Mouse (Mus musculus): ENCODE results near the gene Kcne1. TPM values are rescaled to one million over a fixed set of nuclear protein-coding genes. Genes with fewer than 3 reads are reported as not detected.

Kcne1 gene
- 0.13 TPM in 1 of 2 replicates, not detected in the other for polyA plus RNA-seq (2016; fragmentation: Nextera tagmentation; extraction: Ambion mirVana)

DNA sequence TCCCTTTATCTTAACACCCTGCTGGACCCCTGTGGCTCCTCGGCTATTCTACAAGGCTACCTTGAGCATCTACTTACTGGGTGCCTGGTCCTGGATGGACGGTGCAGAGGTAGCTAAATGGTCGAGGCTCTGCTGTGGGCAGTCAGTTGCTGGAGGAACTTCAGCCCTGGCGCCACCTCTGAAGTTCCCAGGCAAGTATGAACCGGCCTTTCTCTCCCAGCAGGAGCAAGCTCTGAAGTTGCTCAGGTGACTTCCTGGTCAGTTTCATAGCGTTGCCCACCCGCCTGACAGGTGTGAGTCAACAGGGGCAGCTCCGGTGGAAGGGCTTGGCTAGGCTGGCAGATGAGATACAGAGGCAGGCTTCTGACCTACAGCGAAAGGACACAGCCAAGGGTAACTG is at the start of gene Kcne1:
Gene Kcne1 (minus strand): TSS at position 240 of the 400 bp plus-strand sequence.
- no peak; the same call in 1 of the 2 replicates for ATAC-seq (ENCODE audit: insufficient number of reproducible peaks, insufficient read depth, low FRiP score, low TSS enrichment, low read depth)
- H3K4me2 ChIP-seq, result peak within 1 kb of the TSS; percentile 39
- 47% methylated on average over 9 of the region's 9 CpGs for WGBS
- peaks cover 24% of the 10 kb centered on the region for H3K4me1 ChIP-seq (replicated peaks)
- no peaks in the 10 kb centered on the region for H3K36me3 ChIP-seq
- H3K27me3 ChIP-seq, result peaks cover 30% of the 10 kb centered on the region
- no peaks in the 10 kb centered on the region for H3K9me3 ChIP-seq
- no peak within 1 kb of the TSS for H3K4me3 ChIP-seq (replicated peaks)
- H3K9ac ChIP-seq (replicated peaks), result no peak within 1 kb of the TSS
- no peak within 1 kb of the TSS for H3K27ac ChIP-seq

DNA sequence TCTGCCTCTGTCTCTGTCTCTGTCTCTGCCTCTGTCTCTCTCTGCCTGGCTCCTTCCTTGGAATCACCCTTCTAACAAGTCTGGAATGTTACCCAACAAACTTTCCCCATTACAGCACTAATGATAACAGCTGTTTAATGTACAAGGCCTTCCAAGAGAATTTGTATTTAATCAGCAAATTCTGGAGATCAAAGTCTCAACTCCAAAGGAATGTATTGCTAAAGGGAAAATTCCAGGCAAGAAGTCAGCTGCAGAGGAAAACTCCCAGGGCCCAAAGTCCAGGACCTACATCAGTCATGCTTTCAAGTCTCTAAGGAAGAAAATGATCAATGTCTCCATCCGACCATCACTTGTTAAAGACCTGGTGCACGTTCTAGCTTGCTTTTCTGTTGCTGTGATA is 48.6 kb upstream of the Kcne1 start:
- 65% methylated on average over 2 of the region's 2 CpGs for whole genome bisulfite sequencing
- H3K9me3 ChIP-seq, result no peaks in the 10 kb centered on the region
- ATAC-seq (ENCODE audit: insufficient number of reproducible peaks, insufficient read depth, low FRiP score, low TSS enrichment, low read depth), result no peak

DNA sequence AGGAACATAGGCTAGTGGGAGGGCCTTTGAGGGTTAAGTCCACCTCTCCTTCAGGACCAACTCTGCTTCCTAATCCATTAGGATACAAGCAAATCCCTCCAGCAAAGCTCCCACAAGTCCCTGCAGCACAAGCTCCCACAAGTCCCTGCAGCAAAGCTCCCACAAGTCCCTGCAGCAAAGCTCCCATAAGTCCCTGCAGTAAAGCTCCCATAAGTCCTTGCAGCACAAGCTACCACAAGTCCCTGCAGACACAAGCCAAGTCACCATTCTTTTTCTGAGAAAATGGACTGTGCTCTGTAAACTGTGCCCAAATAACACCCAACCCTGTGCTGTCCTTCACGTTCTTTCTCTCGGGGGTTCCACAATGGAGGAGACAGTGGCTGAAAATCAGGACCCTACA is 44.9 kb upstream of the Kcne1 start:
- Histone ChIP-seq H3K9ac (replicated peaks) (no peak overlapping the region), H3K27ac (no peak overlapping the region), H3K9me3 (no peaks in the 10 kb centered on the region), H3K27me3 (peaks cover 6% of the 10 kb centered on the region; the same call in 1 of the 2 replicates), H3K4me3 (replicated peaks) (no peak overlapping the region), H3K4me1 (replicated peaks) (peaks cover 37% of the 10 kb centered on the region), H3K4me2 (no peak overlapping the region), H3K36me3 (no peaks in the 10 kb centered on the region)
- WGBS, result 81% methylated on average over 2 of the region's 2 CpGs
- no peak for ATAC-seq (ENCODE audit: insufficient number of reproducible peaks, insufficient read depth, low FRiP score, low TSS enrichment, low read depth)

More for the DNA sequence above, 48.6 kb upstream of the Kcne1 start:
- Histone ChIP-seq H3K9ac (replicated peaks) (no peak overlapping the region), H3K27ac (no peak overlapping the region), H3K27me3 (no peaks in the 10 kb centered on the region), H3K36me3 (no peaks in the 10 kb centered on the region), H3K4me1 (replicated peaks) (peaks cover 25% of the 10 kb centered on the region), H3K4me3 (replicated peaks) (no peak overlapping the region), H3K4me2 (no peak overlapping the region)

DNA sequence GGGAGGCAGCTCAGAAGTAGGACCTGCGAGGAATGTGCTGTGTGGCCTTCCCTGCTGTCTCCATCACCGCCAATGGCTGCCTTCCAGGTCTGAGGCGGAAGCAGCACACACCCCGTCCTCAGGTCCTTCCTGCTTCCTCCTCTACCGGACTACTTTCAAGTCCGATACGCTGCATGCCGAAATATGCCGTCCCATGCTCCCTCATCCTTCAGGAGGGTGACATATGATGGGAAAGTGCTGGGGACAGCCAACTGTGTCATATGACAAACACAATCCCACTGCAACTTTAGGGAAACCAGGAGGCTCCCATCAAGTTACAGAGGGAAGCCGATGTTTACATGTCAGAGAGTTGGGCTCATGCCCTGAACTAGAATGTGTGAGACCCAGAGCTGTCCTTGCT is 43.8 kb upstream of the Kcne1 start:
- Histone ChIP-seq H3K4me1 (replicated peaks) (peaks cover 48% of the 10 kb centered on the region), H3K27me3 (peaks cover 6% of the 10 kb centered on the region; the same call in 1 of the 2 replicates), H3K36me3 (no peaks in the 10 kb centered on the region), H3K4me2 (no peak overlapping the region), H3K9me3 (no peaks in the 10 kb centered on the region), H3K4me3 (replicated peaks) (no peak overlapping the region), H3K9ac (replicated peaks) (no peak overlapping the region), H3K27ac (no peak overlapping the region)
- 80% methylated on average over 10 of the region's 10 CpGs for WGBS
- ATAC-seq (ENCODE audit: insufficient number of reproducible peaks, insufficient read depth, low FRiP score, low TSS enrichment, low read depth), result no peak

DNA sequence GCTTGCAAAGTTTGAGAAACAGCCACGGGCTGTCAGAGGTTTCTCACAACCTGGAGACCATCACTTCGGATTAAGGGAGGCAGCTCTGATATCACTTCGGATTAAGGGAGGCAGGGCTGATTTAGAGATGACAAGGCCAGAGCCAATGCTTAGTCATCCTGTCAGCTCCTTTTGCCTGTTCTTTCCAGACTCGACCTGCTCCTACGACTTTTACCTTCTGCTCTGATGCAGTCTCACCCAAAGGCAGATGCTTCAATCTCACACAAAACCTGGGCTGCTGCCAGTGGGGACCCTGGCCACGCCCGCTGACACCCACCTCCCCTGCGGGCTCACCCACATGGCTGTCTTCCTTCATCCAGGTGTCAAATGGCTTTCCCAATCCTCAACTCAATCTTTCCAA is 42.9 kb upstream of the Kcne1 start:
- H3K4me3 ChIP-seq (replicated peaks), result no peak overlapping the region
- no peaks in the 10 kb centered on the region for H3K9me3 ChIP-seq
- H3K4me1 ChIP-seq (replicated peaks), result peaks cover 51% of the 10 kb centered on the region
- no peaks in the 10 kb centered on the region for H3K36me3 ChIP-seq
- peaks cover 9% of the 10 kb centered on the region; the same call in 1 of the 2 replicates for H3K27me3 ChIP-seq
- H3K4me2 ChIP-seq, result no peak overlapping the region
- H3K27ac ChIP-seq, result 0 out of 2 replicates have a peak overlapping the region, but pooled peaks have one; percentile 31
- H3K9ac ChIP-seq (replicated peaks), result no peak overlapping the region
- no peak for ATAC-seq (ENCODE audit: insufficient number of reproducible peaks, insufficient read depth, low FRiP score, low TSS enrichment, low read depth)
- 31% methylated on average over 8 of the region's 8 CpGs for WGBS

DNA sequence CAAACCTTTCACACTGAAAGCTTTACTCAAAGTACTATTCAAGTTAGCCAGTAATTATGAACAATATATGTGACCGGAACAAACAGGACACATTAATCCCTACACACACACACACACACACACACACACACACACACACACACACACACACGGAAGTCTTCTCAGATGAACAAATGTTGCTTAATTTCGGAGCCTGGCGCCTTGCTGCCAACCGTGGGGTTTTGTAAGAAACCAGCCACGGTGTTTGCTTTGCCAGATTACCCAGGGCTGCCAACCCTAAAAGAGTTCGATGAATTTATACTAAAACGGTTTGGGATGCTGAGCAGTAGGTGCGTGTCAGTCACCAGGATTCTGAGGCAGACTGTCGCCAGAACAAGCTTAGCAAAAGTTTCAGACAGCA is 41.9 kb upstream of the Kcne1 start:
- no peak overlapping the region; the same call in 1 of the 2 replicates for H3K27ac ChIP-seq
- no peaks in the 10 kb centered on the region for H3K9me3 ChIP-seq
- peaks cover 9% of the 10 kb centered on the region for H3K36me3 ChIP-seq
- WGBS, result 54% methylated on average over 10 of the region's 10 CpGs
- H3K4me1 ChIP-seq (replicated peaks), result peaks cover 51% of the 10 kb centered on the region
- ATAC-seq (ENCODE audit: insufficient number of reproducible peaks, insufficient read depth, low FRiP score, low TSS enrichment, low read depth), result no peak
- no peak overlapping the region for H3K9ac ChIP-seq (replicated peaks)
- H3K4me2 ChIP-seq, result no peak overlapping the region
- peaks cover 13% of the 10 kb centered on the region; the same call in 1 of the 2 replicates for H3K27me3 ChIP-seq
- H3K4me3 ChIP-seq (replicated peaks), result no peak overlapping the region

DNA sequence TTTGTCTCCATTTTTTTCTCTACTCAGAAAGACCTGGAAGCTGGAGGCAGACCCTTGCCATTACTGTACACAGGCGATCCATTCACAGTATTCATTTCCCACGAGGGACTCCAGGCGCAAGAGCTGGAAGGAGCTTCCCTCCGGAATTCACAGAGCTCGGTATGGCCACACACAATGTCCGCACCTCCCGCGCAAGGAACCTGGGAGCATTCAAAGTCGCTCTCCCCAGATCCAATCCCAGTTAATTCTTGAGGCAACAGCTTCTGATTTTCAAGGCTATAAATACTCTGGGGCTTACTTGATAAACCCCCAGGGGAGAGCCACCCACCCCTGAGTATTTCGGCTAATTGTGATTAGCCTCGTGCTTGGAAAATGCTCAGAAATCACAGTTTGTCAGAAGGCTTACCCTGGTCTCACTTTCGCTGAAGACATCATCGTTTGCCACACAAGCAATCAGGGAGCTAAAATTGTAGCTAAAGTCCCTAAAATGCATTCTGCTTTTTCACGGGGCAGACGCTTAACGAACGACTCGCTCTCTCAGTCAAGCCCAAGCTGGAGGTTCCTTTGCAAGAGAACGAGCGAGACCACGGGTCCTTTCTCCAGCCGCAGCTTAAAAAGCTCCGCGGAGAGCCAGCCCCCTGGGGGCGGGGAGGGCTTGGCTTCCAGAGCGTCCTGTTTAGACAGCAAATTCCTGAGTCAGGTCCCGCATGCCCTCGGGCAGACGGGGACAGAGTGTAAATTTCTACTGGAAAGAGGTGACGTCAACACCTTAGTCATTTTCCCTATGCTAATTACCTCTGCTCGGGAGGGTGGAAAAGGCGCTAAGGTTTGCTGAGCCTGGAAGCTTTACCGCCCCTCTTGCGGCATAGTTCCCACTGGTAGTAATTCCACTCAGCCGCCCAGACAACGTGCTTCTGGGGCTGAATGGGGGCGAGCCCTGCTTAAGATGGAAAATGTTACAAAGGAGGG is 40.5 kb upstream of the Kcne1 start:
- Histone ChIP-seq H3K9ac (replicated peaks) (peak overlapping the region; percentile 47), H3K36me3 (peaks cover 23% of the 10 kb centered on the region), H3K9me3 (no peaks in the 10 kb centered on the region), H3K27me3 (peaks cover 13% of the 10 kb centered on the region; the same call in 1 of the 2 replicates), H3K4me2 (peak overlapping the region; percentile 61), H3K27ac (peak overlapping the region; percentile 76), H3K4me3 (replicated peaks) (peak overlapping the region; percentile 30), H3K4me1 (replicated peaks) (peaks cover 51% of the 10 kb centered on the region)
- peak; percentile 76 for ATAC-seq (ENCODE audit: insufficient number of reproducible peaks, insufficient read depth, low FRiP score, low TSS enrichment, low read depth)
- WGBS, result under 1% methylated on average over 37 of the region's 37 CpGs

DNA sequence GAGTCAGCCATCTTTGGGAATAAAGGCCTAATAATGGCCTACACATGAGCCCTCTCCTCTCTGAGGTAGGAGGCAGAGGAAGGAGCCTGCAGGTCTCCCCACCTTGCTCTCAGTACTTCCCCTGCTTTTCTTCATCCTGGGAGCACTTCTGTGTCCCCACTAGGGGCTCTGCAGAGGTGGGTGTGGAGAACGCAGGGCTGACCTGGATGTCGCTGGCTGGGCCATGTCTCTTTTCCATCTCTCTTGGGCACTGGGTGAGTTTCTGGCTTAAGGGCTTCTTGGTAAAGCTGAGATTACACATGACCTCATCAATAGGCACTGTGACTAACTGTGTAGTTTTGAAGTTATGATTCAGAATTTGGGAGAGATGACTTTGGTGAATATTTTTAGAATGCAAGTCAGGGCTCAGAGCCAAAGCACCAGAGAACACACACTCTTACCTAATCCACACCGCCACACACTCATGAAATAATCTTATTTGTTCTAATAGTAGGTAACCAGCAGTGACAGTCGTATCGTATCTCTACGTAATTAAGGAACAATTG is 39.4 kb upstream of the Kcne1 start:
- Histone ChIP-seq H3K9me3 (no peaks in the 10 kb centered on the region), H3K27ac (no peak overlapping the region), H3K9ac (replicated peaks) (no peak overlapping the region), H3K4me2 (peak overlapping the region; percentile 61), H3K4me1 (replicated peaks) (peaks cover 51% of the 10 kb centered on the region), H3K27me3 (peaks cover 13% of the 10 kb centered on the region; the same call in 1 of the 2 replicates), H3K36me3 (peaks cover 33% of the 10 kb centered on the region), H3K4me3 (replicated peaks) (peak overlapping the region; percentile 30; the same call in 1 of the 2 replicates)
- WGBS, result 70% methylated on average over 6 of the region's 6 CpGs
- no peak for ATAC-seq (ENCODE audit: insufficient number of reproducible peaks, insufficient read depth, low FRiP score, low TSS enrichment, low read depth)

DNA sequence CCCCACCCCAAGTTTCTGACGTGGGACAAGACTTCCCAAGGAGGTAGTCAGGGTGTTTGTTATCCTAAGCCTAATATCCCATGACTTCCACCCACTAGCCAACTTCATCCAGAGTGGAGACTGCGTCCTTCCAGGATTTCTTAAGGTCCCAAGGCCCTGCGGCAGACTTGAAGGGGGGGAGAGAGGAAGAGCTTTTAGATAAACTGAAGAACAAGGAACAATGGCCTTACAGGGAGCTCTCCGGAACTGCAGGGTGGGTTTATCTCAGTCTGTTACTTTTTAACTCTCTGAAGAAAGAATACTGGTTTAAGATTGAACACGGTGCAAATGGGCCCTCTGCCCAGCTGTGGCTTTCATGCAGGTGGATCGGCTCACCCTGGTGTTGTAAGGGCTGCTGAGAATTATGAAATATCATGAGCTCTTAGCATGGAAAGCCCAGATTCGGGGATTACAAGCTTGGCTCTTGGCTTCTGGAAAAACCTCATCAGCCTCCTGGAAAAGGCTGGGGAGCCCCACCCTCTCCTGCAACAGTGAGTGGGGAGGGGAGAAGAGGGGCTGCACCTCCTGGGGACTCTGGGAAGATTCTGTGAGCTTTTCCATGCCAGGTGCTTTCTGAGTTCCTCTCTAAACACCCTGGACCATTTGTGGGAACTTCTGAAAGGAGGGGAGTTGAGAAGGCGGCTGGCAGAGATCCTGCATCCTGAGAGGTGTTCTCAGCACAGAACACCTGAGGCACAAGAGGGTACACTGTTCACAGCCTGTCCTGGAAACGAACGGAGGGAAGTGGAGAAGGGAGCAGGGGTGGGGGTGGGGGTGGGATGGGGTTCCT is 38.7 kb upstream of the Kcne1 start:
- ATAC-seq (ENCODE audit: insufficient number of reproducible peaks, insufficient read depth, low FRiP score, low TSS enrichment, low read depth), result no peak
- no peak overlapping the region for H3K27ac ChIP-seq

DNA sequence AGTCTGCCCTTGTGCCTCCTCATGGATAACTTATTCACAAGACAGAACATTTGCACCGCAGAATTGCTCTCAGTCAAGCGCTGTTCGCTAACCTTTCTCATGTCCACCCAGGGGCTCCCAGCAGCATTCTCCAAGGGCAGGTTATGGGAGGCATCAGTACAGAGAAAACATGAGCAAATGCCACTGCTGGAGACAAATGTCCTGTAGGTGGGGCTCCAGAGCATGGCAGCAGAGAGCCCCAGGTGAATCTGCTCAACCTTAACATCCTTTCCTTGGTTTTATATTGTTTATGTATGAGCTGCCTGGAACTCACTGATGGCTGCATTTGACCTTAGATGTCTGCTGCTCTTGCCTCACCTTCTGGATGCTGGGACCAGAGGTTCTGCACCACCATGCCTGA is 34.5 kb upstream of the Kcne1 start:
- no peak overlapping the region for H3K4me3 ChIP-seq (replicated peaks)
- peaks cover 10% of the 10 kb centered on the region for H3K4me1 ChIP-seq (replicated peaks)
- no peaks in the 10 kb centered on the region for H3K9me3 ChIP-seq
- peaks cover 61% of the 10 kb centered on the region for H3K36me3 ChIP-seq
- H3K27ac ChIP-seq, result no peak overlapping the region
- H3K9ac ChIP-seq (replicated peaks), result no peak overlapping the region
- WGBS, result 89% methylated on average over 3 of the region's 3 CpGs
- H3K27me3 ChIP-seq, result 0 out of 2 replicates have a peak, but pooled peaks cover 7% of the 10 kb centered on the region
- no peak for ATAC-seq (ENCODE audit: insufficient number of reproducible peaks, insufficient read depth, low FRiP score, low TSS enrichment, low read depth)
- H3K4me2 ChIP-seq, result no peak overlapping the region

More for the DNA sequence above, 38.7 kb upstream of the Kcne1 start:
- Histone ChIP-seq H3K27me3 (peaks cover 13% of the 10 kb centered on the region; the same call in 1 of the 2 replicates), H3K36me3 (peaks cover 40% of the 10 kb centered on the region), H3K9ac (replicated peaks) (no peak overlapping the region), H3K4me1 (replicated peaks) (peaks cover 51% of the 10 kb centered on the region), H3K4me3 (replicated peaks) (no peak overlapping the region), H3K4me2 (peak overlapping the region; percentile 61; the same call in 1 of the 2 replicates), H3K9me3 (no peaks in the 10 kb centered on the region)
- WGBS, result 70% methylated on average over 10 of the region's 10 CpGs
